Mouse (Mus musculus): ENCODE data around the gene Mfap5. TPM values are rescaled to one million over a fixed set of nuclear protein-coding genes. Genes with fewer than 3 reads are reported as not detected.

The Mfap5 gene
- total and polyA plus RNA-seq, 2 experiments = 0.18 TPM; not detected in 1

DNA sequence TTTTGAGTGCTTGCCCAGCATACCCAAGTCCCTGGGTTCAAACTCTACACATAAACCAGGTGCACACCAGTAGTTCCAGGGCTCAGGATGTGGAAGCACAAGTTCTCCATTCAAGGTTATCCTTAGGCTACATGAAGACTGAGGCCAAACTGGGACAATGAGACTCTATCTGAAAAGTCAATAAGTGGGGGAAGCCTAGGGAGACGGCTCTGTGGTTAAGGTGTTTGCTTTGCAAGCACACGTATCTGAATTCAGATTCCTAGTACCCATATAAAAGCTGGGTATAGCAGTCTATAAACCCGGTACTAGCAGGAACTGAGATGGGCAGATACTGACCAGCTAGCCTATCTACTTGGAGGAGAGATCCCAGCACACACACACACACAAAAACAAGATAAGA, 27.6 kb upstream of the Mfap5 start:
- no peaks in the 10 kb centered on the region for H3K79me2 ChIP-seq (ENCODE audit: control insufficient read depth, insufficient read depth, low read length)
- DNase-seq (ENCODE audit: extremely low read depth, low read depth, low spot score) = no peak
- WGBS = 50% methylated on average over 3 of the region's 3 CpGs

GRCm38 (mm10) chr6:122485401-122486296, 20.0 kb upstream of the Mfap5 start:
- Histone ChIP-seq H3K9ac (ENCODE audit: low read depth, low read length) (no peak overlapping the region; the same call in 1 of the 2 replicates), H3K79me2 (ENCODE audit: control insufficient read depth, insufficient read depth, low read length) (no peaks in the 10 kb centered on the region), H3K4me3 (ENCODE audit: insufficient read depth, low read depth, low read length) (peak overlapping the region; percentile 51; the same call in 1 of the 2 replicates), H3K4me1 (ENCODE audit: control insufficient read depth, insufficient read depth, low read length) (peaks cover 3% of the 10 kb centered on the region; the same call in 1 of the 2 replicates), H3K27ac (replicated peaks; ENCODE audit: insufficient read depth, low read depth, low read length) (no peak overlapping the region), H3K36me3 (ENCODE audit: control insufficient read depth, insufficient read depth, low read length) (no peaks in the 10 kb centered on the region), H3K27me3 (ENCODE audit: control insufficient read depth, insufficient read depth, low read length) (peaks cover 29% of the 10 kb centered on the region)
- TF ChIP-seq CTCF (IDR thresholded peaks at IDR 0.05; ENCODE audit: low read depth, low read length) = no peak
- no peak for TF ChIP-seq POLR2A (IDR thresholded peaks at IDR 0.05; ENCODE audit: extremely low read depth, insufficient read depth, low read length)
- WGBS = 14% methylated on average over 68 of the region's 91 CpGs
- no peak for DNase-seq (ENCODE audit: extremely low read depth, low read depth, low spot score)

More for the DNA sequence above, 27.6 kb upstream of the Mfap5 start:
- Histone ChIP-seq H3K4me1 (ENCODE audit: control insufficient read depth, insufficient read depth, low read length) (no peaks in the 10 kb centered on the region), H3K9ac (ENCODE audit: low read depth, low read length) (no peak overlapping the region), H3K27ac (replicated peaks; ENCODE audit: insufficient read depth, low read depth, low read length) (no peak overlapping the region), H3K36me3 (ENCODE audit: control insufficient read depth, insufficient read depth, low read length) (no peaks in the 10 kb centered on the region), H3K27me3 (ENCODE audit: control insufficient read depth, insufficient read depth, low read length) (no peaks in the 10 kb centered on the region), H3K4me3 (ENCODE audit: insufficient read depth, low read depth, low read length) (no peak overlapping the region)
- TF ChIP-seq CTCF (IDR thresholded peaks at IDR 0.05; ENCODE audit: low read depth, low read length) (no peak), POLR2A (IDR thresholded peaks at IDR 0.05; ENCODE audit: extremely low read depth, insufficient read depth, low read length) (no peak)

DNA sequence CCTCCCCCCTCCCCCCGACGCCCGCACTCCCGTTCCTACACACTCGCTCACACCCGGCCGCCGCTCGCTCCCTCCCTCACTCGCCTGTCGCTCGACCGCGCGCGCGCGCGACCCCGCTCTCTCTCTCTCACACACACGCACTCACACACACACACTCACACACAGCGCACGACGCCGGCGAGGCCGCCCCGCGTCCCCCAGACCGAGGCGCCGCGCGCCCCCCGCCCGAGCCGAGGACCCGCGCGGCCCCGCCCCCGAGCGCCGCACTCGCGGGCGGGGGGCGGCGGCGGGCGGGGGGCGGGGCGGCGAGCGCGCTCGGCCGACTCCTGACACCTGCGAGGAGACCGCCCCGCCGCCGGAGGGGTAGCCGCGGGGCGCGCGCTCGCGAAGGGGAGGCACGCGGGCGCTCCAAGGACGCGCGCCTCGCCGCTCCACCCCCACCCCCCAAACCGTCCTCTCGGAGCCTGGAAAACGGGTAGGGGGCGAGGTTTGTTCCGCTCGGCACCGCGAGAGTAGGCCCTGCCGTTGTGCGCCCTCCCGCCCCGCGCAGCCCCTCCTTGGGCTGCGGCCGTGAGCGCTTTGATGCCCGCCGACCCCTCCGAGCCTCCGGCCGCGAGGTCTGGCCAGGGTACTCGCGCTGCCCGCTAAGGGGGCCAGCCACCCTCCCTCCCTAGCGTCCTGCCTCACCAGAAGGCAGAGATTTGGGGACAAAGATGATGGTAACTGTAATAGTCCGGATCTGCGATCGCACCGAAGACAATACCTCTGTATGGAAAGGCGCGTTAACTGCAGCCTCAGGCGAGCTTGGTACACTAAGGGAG, 19.1 kb upstream of the Mfap5 start:
- Histone ChIP-seq H3K27ac (replicated peaks; ENCODE audit: insufficient read depth, low read depth, low read length) (no peak overlapping the region), H3K4me3 (ENCODE audit: insufficient read depth, low read depth, low read length) (peak overlapping the region; percentile 51; the same call in 1 of the 2 replicates), H3K4me1 (ENCODE audit: control insufficient read depth, insufficient read depth, low read length) (peaks cover 4% of the 10 kb centered on the region; the same call in 1 of the 2 replicates), H3K36me3 (ENCODE audit: control insufficient read depth, insufficient read depth, low read length) (no peaks in the 10 kb centered on the region), H3K79me2 (ENCODE audit: control insufficient read depth, insufficient read depth, low read length) (no peaks in the 10 kb centered on the region), H3K9ac (ENCODE audit: low read depth, low read length) (no peak overlapping the region), H3K27me3 (ENCODE audit: control insufficient read depth, insufficient read depth, low read length) (peaks cover 32% of the 10 kb centered on the region)
- no peak for TF ChIP-seq POLR2A (IDR thresholded peaks at IDR 0.05; ENCODE audit: extremely low read depth, insufficient read depth, low read length)
- TF ChIP-seq CTCF (IDR thresholded peaks at IDR 0.05; ENCODE audit: low read depth, low read length) = no peak
- no peak for DNase-seq (ENCODE audit: extremely low read depth, low read depth, low spot score)
- WGBS = 2% methylated on average over 64 of the region's 111 CpGs

GRCm38 (mm10) chr6:122490929-122491512, 14.6 kb upstream of the Mfap5 start:
- peaks cover 6% of the 10 kb centered on the region; the same call in 1 of the 2 replicates for H3K4me1 ChIP-seq (ENCODE audit: control insufficient read depth, insufficient read depth, low read length)
- no peak overlapping the region for H3K4me3 ChIP-seq (ENCODE audit: insufficient read depth, low read depth, low read length)
- TF ChIP-seq CTCF (IDR thresholded peaks at IDR 0.05; ENCODE audit: low read depth, low read length) (no peak), POLR2A (IDR thresholded peaks at IDR 0.05; ENCODE audit: extremely low read depth, insufficient read depth, low read length) (no peak)
- H3K27ac ChIP-seq (replicated peaks; ENCODE audit: insufficient read depth, low read depth, low read length) = no peak overlapping the region
- no peak overlapping the region for H3K9ac ChIP-seq (ENCODE audit: low read depth, low read length)
- no peaks in the 10 kb centered on the region for H3K79me2 ChIP-seq (ENCODE audit: control insufficient read depth, insufficient read depth, low read length)
- 17% methylated on average over 15 of the region's 15 CpGs for WGBS
- no peaks in the 10 kb centered on the region for H3K36me3 ChIP-seq (ENCODE audit: control insufficient read depth, insufficient read depth, low read length)
- no peak for DNase-seq (ENCODE audit: extremely low read depth, low read depth, low spot score)
- H3K27me3 ChIP-seq (ENCODE audit: control insufficient read depth, insufficient read depth, low read length) = peaks cover 35% of the 10 kb centered on the region

- TF ChIP-seq CTCF (IDR thresholded peaks at IDR 0.05; ENCODE audit: low read depth, low read length) (no peak), POLR2A (IDR thresholded peaks at IDR 0.05; ENCODE audit: extremely low read depth, insufficient read depth, low read length) (no peak)
- Histone ChIP-seq H3K27me3 (ENCODE audit: control insufficient read depth, insufficient read depth, low read length) (peaks cover 32% of the 10 kb centered on the region), H3K4me3 (ENCODE audit: insufficient read depth, low read depth, low read length) (peak overlapping the region; percentile 33; the same call in 1 of the 2 replicates), H3K9ac (ENCODE audit: low read depth, low read length) (no peak overlapping the region), H3K4me1 (ENCODE audit: control insufficient read depth, insufficient read depth, low read length) (peaks cover 6% of the 10 kb centered on the region; the same call in 1 of the 2 replicates), H3K27ac (replicated peaks; ENCODE audit: insufficient read depth, low read depth, low read length) (no peak overlapping the region), H3K79me2 (ENCODE audit: control insufficient read depth, insufficient read depth, low read length) (no peaks in the 10 kb centered on the region), H3K36me3 (ENCODE audit: control insufficient read depth, insufficient read depth, low read length) (no peaks in the 10 kb centered on the region)
- WGBS = under 1% methylated on average over 16 of the region's 16 CpGs
- peak; percentile 51 for DNase-seq (ENCODE audit: extremely low read depth, low read depth, low spot score)
Measured at GRCm38 (mm10) chr6:122491557-122491956, 14.1 kb upstream of the Mfap5 start.

Measured in liver, adult 2 months (tissue).